Mouse (Mus musculus) spleen, adult 12 weeks (tissue): Measurements from ENCODE around the gene Smim22.

ENCODE experiments used
- DNase-seq: peaks from one replicate; pipeline ENCODE4 v3.0.0; 2022; ENCODE audit warnings: low spot score

The Smim22 gene

DNA sequence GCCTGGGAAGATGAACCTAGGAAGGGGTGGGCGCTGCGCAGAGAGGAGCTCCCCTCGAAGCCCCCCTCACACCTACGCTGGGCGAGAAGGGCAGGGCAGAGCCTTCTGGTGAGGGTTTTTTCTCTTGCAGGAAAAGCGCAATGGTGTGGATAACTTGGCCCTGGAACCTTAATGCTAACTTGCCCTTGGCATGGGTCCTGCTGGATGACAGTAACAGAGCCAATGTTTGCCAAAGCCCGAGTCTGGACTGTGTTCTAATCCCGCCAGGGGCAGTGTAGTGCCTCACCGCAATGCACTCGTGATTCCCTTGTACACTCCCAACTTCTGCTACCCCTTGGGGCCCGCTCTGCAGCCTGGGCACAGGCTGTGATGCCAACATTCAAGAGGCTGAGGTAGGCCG is 988 bp downstream of the Smim22 start:
- no peak for DNase-seq

DNA sequence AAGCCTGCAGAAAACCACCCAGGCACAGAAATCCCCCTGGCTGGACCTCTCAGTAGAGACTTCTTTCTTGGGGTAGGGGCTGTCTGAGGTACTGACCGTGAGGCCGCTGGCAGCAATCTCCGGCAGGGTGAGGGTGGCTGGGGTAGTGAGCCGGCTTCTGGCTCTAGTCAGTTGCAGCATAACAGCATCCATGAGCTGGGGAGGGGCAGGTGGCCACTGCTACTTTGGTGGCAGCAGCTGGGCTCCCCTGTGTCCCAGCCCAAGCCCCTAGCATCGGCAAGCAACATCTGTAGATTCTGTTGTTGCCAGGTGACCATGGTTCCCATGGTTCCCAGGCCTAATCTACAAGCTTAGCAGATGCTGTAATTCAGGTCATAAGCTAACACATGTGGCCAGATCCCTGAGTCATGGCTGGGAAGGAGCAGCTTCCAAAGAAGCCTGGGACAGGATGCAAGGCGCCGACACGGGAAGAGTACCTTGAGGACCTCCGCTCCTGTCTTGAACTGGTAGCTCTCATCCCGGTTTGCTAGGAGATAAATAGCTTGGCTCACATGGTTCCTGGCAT is 3.4 kb downstream of the Smim22 start:
- DNase-seq: no peak

DNA sequence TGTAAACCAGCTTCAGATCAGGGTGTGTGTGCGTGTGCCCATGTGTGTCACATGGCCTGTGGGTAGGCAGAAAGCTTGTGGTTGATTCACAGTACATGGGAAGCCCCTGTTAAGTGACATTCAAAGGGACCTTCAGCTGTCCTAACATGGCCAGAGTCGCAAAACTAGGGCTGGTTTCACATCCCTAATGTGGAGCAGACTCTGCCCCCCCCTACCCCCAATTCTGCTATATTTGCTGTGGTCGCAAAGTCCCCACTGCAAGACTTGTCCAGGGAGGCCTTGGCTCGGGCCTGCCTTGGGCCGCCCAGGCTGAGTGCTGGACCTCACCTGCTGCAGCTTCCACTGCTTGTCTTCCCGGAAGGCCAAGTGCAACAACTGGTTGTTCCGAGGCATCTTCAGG is 4.2 kb downstream of the Smim22 start:
- DNase-seq: no peak

DNA sequence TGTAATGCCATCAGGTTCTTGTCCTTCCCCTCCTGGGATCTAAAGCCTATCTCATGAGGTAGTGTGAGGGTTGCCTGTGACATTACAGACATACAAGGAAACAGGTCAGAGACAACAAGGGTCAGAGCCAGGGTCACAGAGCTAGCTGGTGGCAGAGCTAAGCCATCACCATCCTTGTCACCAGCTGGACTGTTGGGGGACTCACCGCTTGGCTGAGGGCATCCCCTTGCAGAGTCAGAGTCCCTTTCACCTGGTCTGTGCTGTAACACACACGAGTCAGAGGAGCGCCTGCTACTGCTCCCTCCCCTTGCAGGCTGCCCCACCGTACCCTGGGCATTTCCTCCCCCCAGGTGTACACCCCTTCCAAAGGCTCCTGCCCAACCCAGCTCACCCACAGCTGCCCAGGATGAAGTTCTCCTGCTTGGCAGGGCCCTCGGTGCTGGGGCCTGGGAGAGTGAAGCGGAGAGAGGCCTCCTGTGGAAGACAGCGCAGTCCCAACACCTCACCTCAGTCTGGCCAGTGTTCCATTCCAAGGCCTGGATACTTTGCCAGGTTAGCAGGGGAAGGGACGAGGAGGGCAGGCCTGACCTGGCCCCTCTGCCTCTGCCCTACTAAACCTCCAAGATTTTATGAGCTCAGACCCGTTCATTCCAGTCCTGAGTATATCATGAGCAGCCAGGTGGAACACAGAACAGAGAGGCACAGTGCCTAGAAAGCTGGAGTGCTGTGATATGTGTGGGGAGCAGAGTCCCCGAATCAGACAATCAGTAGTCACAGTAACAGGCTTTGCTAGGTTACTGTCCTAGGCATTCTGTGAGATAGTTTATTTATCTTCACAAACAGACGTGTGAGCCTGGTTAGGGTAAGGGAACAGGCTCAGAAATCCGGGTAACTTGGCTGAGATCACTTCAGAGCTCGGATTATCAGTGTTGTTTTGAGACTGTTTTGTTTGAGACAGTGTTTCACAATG is 5.2 kb downstream of the Smim22 start:
- DNase-seq: no peak

GRCm38 (mm10) chr16:5013054-5013838 is 6.2 kb downstream of the Smim22 start, which contains the start of gene Rogdi:
TSS of gene Rogdi (minus strand) at chr16:5013553.
- peak; percentile 91 for DNase-seq

- DNase-seq: no peak
These were observed 7.5 kb downstream of the Smim22 start for GRCm38 (mm10) chr16:5014578-5014977.

DNA sequence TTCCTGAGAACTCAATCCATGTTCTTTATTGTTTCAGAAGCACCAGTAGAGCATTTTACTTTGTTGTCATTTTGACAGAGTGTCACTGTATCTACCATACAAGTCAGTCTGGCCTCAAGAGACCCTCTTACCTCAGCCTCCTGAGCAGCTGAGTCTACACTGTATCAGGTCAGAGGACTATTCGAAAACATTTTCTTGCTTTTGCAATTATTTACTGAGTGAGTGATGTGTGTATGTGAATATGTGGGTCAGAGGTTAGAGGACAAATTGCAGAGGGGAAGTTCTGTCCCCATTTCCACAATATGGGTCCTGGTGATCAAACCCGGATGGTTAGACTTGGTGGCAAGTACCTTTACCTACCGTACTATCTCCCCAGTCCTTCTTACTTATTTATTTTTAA is 16.9 kb downstream of the Smim22 start:
- no peak for DNase-seq

GRCm38 (mm10) chr16:5029847-5030246 is 22.8 kb downstream of the Smim22 start:
- no peak for DNase-seq

DNA sequence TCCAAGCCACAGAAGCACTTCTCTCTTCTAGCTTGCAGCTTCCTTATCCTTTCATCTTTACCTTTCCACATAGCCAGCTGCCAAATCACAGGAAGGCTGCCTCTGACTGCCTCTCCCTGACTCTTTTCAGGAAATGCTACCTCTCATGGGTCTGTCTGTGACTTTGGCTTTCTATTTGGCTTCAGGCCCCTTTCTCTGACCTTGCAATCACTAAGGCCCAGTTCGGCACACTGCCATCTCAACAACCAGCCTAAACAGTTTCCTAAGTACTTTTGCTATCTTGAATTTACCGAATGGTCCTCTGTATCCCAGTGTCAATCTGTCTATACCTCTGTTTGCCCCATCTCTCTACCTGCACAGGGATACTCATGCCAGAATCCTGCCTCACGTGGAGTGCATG is 28.5 kb downstream of the Smim22 start:
- DNase-seq: no peak

- no peak for DNase-seq
These were observed 29.7 kb downstream of the Smim22 start for GRCm38 (mm10) chr16:5036649-5037234.

DNA sequence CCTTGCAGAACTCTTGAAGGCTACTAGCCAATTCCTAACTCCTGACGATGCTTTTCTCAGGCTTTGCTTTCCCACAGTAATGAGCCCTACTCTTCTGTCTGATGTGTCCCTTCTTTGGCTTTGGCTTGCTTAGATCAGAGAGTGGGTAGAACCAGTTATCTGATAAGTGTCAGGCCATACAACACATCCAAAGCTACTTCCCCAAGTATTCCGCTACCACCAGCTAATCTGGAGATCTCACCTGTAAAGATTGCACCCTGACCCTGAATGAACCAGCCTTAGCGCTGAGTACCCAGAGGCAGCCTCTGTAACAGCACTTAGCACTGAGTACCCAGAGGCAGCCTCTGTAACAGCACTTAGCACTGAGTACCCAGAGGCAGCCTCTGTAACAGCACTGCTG is 38.2 kb downstream of the Smim22 start:
- DNase-seq: no peak

GRCm38 (mm10) chr16:5049182-5049773 is 42.2 kb downstream of the Smim22 start:
- DNase-seq: no peak

DNA sequence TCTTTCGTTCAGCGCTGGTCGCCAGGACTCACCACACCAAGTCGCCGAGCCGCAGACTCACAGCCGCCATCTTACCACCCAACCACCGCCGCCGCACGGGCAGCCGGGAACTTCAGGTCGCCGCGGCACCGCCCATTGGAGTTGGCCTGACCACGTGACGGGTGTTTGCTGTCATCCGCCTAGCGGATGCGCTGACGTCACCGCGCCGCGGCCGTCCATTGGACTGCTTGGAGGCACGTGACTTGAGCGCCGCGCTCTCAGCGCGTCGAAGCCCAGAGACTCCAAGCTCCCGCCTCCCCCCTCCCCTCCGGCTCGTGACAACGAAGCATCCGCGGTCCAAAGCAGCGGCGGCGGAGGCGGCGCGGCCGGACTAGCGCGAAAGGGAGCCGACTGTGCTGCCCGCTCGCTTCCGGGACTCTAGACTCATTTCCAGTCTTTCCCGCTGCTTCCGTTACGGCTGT is 42.7 kb downstream of the Smim22 start, which contains the start of the genes Glyr1 and Ubn1:
TSS of gene Glyr1 (minus strand) at position 90 of the 461 bp plus-strand sequence.
TSS of gene Ubn1 (plus strand) at position 284 of the 461 bp plus-strand sequence.
- DNase-seq: peak; percentile 97

- DNase-seq: peak; percentile 49
These were observed 43.4 kb downstream of the Smim22 start for GRCm38 (mm10) chr16:5050251-5051110.
